Mouse (Mus musculus) spleen, embryonic (tissue): Measurements from ENCODE around the gene Atp2c2.

ENCODE experiments used
- CTCF ChIA-PET: fragments of 350-600 bp; sonication (Branson Sonifier 250); formaldehyde crosslinking; loops from one replicate; lab custom pipeline; 2022; lab: Charles Lee

Atp2c2 gene

DNA sequence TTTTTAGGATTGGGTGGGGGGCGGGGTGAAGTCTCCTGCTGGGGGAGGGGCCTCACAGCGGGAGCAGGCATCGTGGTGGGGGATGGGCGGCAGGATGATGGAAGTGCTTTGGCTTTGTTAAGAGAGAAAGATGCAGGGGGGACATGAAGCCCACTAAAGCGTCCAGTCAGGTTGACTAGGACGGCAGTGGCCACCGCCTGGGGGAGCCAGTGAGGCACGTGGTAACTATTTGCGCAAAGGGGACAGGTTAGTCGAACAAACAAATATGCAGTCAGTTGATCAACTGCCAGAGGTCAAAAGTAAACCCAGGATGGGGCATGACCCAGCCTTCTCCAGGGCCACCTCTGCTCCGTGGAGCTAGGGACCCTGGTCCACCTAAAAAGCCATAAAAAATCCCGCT, 849 bp upstream of the Atp2c2 start:
- CTCF ChIA-PET: interaction anchor here (0.6 to 2.4 kb wide), 2 partner anchors 79 to 160 kb away, joined by 8 to 11 read pairs; partner anchors contain the start of gene Tldc1

DNA sequence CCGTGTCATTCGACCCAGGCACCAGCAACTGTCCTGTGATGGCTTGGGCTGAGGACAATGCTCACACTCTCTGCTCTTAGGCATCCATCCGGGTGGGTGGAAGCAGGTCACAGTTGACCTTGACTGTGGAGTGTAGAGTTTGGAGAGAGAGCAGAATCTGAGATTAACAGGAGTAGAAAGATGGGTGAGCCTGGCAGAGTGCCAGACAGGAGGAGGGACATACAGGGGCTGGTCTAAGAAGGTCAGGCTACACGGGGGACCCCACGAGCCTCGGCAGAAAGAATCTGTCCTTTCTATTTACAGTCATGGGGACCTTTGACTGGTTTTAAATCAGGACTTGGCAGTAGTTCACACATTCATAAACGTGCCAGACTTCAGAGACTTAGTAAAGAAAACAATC, 3.2 kb downstream of the Atp2c2 start:
- CTCF ChIA-PET: no interaction called here

DNA sequence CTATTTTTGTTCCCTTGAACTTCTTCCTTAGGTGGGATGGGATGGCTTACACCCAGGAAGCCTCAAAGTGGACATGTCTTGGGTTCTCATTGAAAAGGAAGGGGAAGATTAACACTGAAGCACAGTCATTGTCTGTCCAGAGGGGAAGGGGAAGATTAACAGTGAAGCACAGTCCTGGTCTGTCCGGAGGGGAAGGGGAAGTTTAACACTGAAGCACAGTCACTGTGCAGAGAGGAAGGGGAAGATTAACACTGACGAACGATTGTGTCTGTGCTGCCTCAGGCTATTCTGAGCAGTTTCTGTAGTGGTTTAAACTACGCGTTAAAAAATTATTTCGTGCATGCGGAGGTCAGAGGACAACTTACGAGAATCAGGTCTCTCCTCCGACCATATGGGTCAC, 7.3 kb downstream of the Atp2c2 start:
- CTCF ChIA-PET: no interaction called here

DNA sequence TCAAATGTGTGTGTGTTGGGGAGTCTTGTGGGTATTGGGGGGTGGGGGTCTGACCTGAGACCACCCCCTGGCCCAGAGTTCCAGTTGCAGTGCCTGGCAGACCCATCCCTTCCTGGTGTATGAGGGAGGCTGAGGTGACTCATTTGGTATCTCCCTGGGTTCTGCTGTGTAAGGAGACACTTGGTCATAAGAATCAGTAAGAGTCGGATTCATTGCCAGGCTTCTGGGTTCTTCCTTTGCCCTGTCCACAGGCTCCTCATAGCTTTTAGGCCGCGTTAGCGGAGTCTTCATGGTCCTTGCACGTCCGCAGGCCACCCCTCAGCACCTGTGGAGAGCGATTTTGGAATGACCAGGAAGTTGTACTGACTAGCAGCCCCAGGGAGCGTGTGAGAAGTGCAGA, 8.7 kb downstream of the Atp2c2 start:
- CTCF ChIA-PET: no interaction called here

GRCm38 (mm10) chr8:119708878-119709702, 9.3 kb downstream of the Atp2c2 start:
- CTCF ChIA-PET: no interaction called here

GRCm38 (mm10) chr8:119709703-119710093, 9.9 kb downstream of the Atp2c2 start:
- CTCF ChIA-PET: no interaction called here

DNA sequence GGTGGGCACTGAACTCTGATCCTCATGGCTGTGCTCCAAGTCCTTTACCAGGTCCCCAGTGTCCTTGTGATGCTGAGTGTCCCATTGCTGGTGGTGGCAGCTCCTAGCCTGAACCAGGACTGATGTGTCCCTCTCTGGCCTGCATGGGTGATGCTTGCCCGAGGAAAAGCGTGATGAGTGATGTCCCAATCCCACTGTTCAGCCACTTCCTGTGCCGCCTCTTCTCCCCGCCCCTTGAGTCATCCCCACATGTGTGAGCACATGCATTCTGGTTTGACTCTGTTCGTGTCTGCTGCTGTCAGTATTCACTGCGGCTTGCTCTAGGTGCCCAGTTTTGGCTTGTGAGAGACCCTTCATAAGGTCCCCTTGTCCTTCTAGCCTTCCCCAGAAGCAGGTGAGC, 12.4 kb downstream of the Atp2c2 start:
- CTCF ChIA-PET: no interaction called here

GRCm38 (mm10) chr8:119713421-119713820, 13.6 kb downstream of the Atp2c2 start:
- CTCF ChIA-PET: no interaction called here

DNA sequence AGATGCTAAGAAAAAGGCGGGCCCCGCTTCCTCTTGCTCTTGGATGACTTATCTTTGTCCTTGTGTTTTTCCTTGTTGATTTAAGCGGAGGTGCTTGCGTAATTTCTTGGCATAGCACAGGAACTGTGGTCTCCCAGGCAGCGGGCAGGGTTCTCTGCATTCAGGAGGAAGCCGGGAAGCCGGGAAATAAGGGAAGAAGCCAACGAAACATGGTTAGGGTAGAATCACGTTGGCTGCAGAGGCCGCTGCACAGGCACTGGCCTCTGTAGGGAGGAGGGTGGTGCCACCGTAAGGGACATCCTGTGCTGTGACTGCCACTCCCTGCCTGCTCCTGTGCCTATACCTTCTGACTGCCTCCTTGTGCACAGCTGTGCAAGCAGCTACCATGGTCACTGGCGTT, 15.4 kb downstream of the Atp2c2 start:
- CTCF ChIA-PET: no interaction called here

DNA sequence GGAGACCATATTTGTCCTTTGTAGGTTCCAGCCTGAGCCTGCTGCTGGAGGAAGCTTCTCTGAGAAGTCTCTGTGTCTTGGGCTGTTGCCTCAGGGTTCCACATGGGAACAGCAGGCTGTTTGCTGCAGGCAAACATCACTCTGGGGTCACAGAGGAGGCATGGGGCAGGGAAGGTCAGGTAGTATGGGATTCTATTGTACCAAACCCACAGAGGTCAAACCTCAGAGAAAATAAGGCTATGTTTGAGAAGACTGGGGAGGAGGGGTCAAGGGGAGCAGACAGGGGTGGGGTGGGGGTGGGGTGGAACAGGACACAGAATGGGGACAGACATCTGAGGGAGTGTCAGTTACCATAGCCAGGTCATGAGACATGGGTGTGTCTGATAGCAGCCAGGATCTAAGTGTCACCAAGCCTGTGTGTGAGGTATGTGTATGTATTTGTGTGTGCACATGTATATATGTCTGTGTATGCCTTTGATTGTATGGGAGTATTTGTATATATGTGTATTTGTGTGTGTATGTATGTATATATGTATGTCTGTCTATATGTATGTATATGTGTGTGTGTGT, 17.0 kb downstream of the Atp2c2 start:
- CTCF ChIA-PET: no interaction called here

GRCm38 (mm10) chr8:119717765-119718164, 18.0 kb downstream of the Atp2c2 start:
- CTCF ChIA-PET: no interaction called here

DNA sequence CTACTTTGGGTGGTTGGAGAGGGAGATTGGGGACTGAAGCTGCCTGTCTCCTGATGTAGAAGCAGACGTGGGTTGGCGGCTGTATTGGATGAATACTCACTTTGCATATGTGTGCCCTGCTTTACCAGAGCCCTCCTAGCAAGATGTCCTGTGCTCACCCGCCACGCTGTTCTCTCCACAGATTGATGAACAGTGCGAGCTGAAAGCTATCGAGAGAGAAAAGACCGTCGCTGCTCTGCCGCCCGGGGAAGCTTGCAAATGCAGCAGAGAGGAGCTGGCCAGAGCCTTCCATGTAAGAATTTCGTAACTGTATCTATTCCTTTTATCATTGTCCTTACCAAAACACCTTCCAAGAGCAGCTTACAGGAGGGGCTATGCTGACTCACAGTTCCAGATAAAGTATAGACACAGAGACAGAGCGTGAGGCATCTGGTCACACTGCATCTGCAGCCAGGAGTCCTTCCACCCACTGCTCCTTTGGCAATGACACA, 19.2 kb downstream of the Atp2c2 start:
- CTCF ChIA-PET: no interaction called here

GRCm38 (mm10) chr8:119722348-119722747, 22.5 kb downstream of the Atp2c2 start:
- CTCF ChIA-PET: interaction anchor here (0.6 kb wide), 1 partner anchor 1100 kb away, joined by 7 read pairs; no protein-coding TSS in a partner anchor

GRCm38 (mm10) chr8:119723676-119724075, 23.9 kb downstream of the Atp2c2 start:
- CTCF ChIA-PET: no interaction called here

- CTCF ChIA-PET: no interaction called here
Observed at GRCm38 (mm10) chr8:119724596-119724995, 24.8 kb downstream of the Atp2c2 start.

GRCm38 (mm10) chr8:119727093-119727492, 27.3 kb downstream of the Atp2c2 start:
- CTCF ChIA-PET: interaction anchor here (0.6 kb wide), 1 partner anchor 247 kb away, joined by 4 read pairs; no protein-coding TSS in a partner anchor

- CTCF ChIA-PET: no interaction called here
Observed at GRCm38 (mm10) chr8:119728351-119728895, 28.6 kb downstream of the Atp2c2 start.

DNA sequence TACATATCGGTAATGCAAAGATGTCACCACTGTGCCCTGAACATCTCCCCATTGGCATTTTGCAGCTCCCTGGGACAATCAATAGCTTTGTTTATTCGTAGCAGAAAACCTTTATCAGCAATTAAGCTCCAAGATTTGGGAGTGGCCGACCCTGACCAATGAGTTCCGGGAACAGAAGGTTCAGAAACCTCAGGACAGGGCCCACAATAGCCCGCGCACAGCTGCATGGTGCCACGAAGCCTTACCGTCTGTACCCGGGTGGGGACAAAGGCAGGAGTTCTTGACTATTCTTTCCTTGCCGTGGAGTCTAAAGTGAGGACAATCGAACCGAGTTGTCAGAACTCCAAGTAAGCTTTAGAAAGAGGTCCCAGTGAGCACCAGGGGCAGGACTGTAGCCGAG, 32.3 kb downstream of the Atp2c2 start:
- CTCF ChIA-PET: no interaction called here

DNA sequence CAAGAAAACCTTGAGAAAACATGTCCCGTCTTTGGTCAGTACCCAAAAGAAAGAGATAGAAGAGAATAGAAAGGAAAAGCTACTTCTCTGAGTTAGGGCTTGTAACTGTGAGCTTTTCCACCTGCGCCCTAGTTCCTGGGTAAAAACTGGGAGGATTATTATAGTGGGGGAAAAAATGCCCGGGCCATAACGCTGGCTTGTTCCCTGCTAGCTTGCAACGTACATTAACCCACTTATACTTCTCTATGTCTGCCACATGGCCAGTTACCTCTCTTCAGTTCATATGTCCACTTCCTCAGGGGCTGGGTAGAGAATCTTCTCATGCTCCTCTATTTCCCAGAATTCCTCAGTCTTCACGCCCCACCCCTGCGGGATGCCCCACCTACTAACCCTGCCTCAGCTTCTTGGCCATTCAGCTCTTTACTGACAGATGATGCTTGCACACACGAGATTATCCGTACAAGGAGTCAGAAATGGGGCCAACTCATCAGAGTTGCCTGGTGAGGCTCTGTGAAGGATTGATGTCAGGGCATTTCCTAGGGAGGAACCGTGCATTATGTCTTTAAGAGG, 36.6 kb downstream of the Atp2c2 start:
- CTCF ChIA-PET: interaction anchor here (0.5 to 0.6 kb wide), 2 partner anchors 58 to 342 kb away, joined by 3 to 6 read pairs; no protein-coding TSS in a partner anchor

- CTCF ChIA-PET: no interaction called here
Observed at GRCm38 (mm10) chr8:119737093-119737900, 37.5 kb downstream of the Atp2c2 start.
